Mouse (Mus musculus) limb, embryonic 13.5 days (tissue): ENCODE results near the gene Strn. TPM values are rescaled to one million over a fixed set of nuclear protein-coding genes. Genes with fewer than 3 reads are reported as not detected.
A peak's percentile ranks its signal among the peaks of the same experiment; 100 is the strongest.

ENCODE experiments used
- ATAC-seq: fragments of 200-750 bp; cut with Nextera tagmentation; 2 replicates; pipeline ENCODE4 v1.8.0; 2017; ENCODE audit warnings: low read depth, moderate number of reproducible peaks, moderate TSS enrichment; ENCODE audit not compliant: low FRiP score
- H3K27ac ChIP-seq: fragments of 300-500 bp; sonication (generic); 2 replicates; pipeline ENCODE4 v1.5.1; 2015; ENCODE audit warnings: inconsistent platforms, mild to moderate bottlenecking, moderate library complexity
- H3K27me3 ChIP-seq: fragments of 300-500 bp; sonication (generic); 2 replicates; pipeline ENCODE4 v1.6.1; 2015; ENCODE audit warnings: mild to moderate bottlenecking, inconsistent platforms
- H3K36me3 ChIP-seq: fragments of 300-500 bp; sonication (generic); 2 replicates; pipeline ENCODE4 v1.6.1; 2015; ENCODE audit warnings: inconsistent platforms, mild to moderate bottlenecking, moderate library complexity
- H3K4me1 ChIP-seq: fragments of 300-500 bp; sonication (generic); 2 replicates; pipeline ENCODE4 v1.6.1; 2015; ENCODE audit warnings: inconsistent platforms
- H3K4me2 ChIP-seq: fragments of 300-500 bp; sonication (generic); replicated peaks from 2 replicates; pipeline ENCODE4 v1.6.1; 2015; ENCODE audit warnings: inconsistent platforms, mild to moderate bottlenecking, moderate library complexity
- H3K4me3 ChIP-seq: fragments of 300-500 bp; sonication (generic); 2 replicates; pipeline ENCODE4 v1.5.1; 2015; ENCODE audit warnings: moderate library complexity, mild to moderate bottlenecking, inconsistent platforms
- H3K9ac ChIP-seq: fragments of 300-500 bp; sonication (generic); 2 replicates; pipeline ENCODE4 v1.6.1; 2015; ENCODE audit warnings: mild to moderate bottlenecking, inconsistent platforms
- H3K9me3 ChIP-seq: fragments of 300-500 bp; sonication (generic); 2 replicates; pipeline ENCODE4 v1.6.1; 2016; ENCODE audit warnings: inconsistent platforms
- WGBS: fragments of 180-500 bp; shearing (Covaris S2); methylation state at CpG from one replicate; pipeline ENCODE4 v1.1.7; 2015; 5-methylcytosine and 5-hydroxymethylcytosine counted together
- polyA plus RNA-seq: library from polyadenylated mRNA; unstranded; fragments of >200 nt; fragmentation: Nextera tagmentation; extraction: Ambion mirVana; gene quantifications from 2 replicates; pipeline ENCODE4 v1.2.1, GENCODE M21; 2015

The Strn gene
- polyA plus RNA-seq, result 4.7 and 5.2 TPM in 2 replicates

DNA sequence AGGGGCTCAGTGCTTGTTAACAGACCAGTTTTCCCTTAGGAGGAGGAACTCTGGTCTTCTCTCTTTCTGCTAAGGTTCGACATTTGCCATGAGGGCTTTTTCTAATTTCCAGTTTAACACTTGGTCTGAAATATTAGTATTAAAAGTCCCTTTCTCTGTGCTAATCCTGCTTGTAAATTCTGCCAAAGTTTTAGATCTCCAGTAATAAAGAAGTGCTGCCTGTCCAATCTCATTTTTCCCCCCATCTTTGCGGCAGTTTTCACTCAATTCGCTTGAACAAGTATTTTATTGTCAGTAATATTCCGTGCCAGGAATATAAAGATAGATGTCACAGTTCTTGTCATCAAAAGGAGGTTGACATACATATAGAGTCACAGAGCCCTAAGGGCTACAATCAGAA lies at the start of gene Strn:
TSS of gene Strn (minus strand) at position 101 of the 400 bp plus-strand sequence.
- 42% methylated on average over 4 of the region's 4 CpGs for WGBS
- no peaks in the 10 kb centered on the region for H3K27me3 ChIP-seq
- ATAC-seq, result no peak
- no peaks in the 10 kb centered on the region for H3K9me3 ChIP-seq
- H3K36me3 ChIP-seq, result no peaks in the 10 kb centered on the region
- H3K4me1 ChIP-seq, result peaks cover 14% of the 10 kb centered on the region
- H3K9ac ChIP-seq, result peak within 1 kb of the TSS; percentile 96
- peak within 1 kb of the TSS; percentile 92 for H3K4me3 ChIP-seq
- H3K4me2 ChIP-seq, result peak within 1 kb of the TSS; percentile 72
- peak within 1 kb of the TSS; percentile 91 for H3K27ac ChIP-seq

DNA sequence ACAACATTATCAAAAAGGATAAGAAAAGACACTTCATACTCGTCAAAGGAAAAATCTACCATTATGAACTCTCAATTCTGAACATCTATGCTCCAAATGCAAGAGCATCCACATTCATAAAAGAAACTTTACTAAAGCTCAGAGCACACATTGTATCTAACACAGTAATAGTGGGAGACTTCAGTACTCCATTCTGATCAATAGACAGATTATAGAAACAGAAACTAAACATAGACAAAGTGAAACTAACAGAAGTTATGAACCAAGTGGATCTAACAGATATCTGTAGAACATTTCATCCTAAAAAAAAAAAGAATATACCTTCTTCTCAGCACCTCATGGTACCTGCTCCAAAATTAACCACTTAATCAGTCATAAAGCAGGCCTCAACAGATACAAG lies 41.8 kb upstream of the Strn start:
- ATAC-seq, result no peak
- Histone ChIP-seq H3K27me3 (no peaks in the 10 kb centered on the region), H3K27ac (no peak overlapping the region), H3K4me2 (no peak overlapping the region), H3K4me3 (no peak overlapping the region), H3K9me3 (no peaks in the 10 kb centered on the region), H3K9ac (no peak overlapping the region), H3K36me3 (peaks cover 36% of the 10 kb centered on the region), H3K4me1 (no peaks in the 10 kb centered on the region)
- 90% methylated on average over 1 of the region's 1 CpGs for WGBS

DNA sequence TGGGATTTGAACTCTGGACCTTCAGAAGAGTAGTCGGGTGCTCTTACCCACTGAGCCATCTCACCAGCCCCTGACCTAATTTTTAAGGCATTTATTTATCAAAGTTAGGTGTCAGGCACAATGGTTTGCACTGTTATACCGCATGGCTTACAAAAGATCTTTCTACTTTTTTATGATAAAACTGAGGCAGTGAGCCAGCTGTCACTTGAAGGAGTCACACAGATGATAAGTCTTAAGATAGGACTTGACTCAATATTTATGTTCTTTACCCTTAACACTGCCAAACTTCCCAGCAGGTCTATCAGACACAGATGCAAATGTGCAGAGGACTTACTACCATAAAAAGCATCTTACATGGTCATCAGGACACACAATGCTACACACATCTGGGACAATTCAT lies 35.3 kb upstream of the Strn start:
- Histone ChIP-seq H3K9ac (no peak overlapping the region), H3K27me3 (no peaks in the 10 kb centered on the region), H3K4me3 (no peak overlapping the region), H3K4me2 (no peak overlapping the region), H3K9me3 (no peaks in the 10 kb centered on the region), H3K27ac (no peak overlapping the region), H3K4me1 (no peaks in the 10 kb centered on the region), H3K36me3 (peaks cover 50% of the 10 kb centered on the region)
- WGBS, result 94% methylated on average over 2 of the region's 2 CpGs
- ATAC-seq, result no peak

DNA sequence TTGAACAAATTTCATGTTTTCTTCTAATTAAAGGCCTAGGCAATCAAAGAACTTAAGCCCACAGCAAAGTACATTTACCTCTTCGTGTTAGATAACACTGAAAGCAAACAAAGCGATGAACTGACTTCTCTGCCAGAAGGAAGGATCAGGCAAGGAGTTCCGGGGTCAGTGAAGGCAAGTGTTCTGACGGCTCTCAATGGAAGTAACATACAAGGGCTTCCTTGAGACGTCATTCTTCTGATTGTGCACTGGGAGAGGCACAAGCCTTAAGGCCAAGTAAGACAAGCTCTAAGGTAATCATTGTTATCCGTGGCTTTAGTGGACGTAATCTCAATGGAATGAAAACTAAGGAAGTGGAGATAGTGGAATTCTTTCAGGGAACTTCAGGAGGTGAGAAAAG lies 33.9 kb upstream of the Strn start:
- H3K9me3 ChIP-seq, result no peaks in the 10 kb centered on the region
- no peak overlapping the region for H3K9ac ChIP-seq
- H3K27ac ChIP-seq, result no peak overlapping the region
- no peaks in the 10 kb centered on the region for H3K27me3 ChIP-seq
- no peaks in the 10 kb centered on the region for H3K4me1 ChIP-seq
- H3K4me2 ChIP-seq, result no peak overlapping the region
- no peak overlapping the region for H3K4me3 ChIP-seq
- H3K36me3 ChIP-seq, result peaks cover 51% of the 10 kb centered on the region
- WGBS, result 79% methylated on average over 7 of the region's 7 CpGs
- ATAC-seq, result no peak

DNA sequence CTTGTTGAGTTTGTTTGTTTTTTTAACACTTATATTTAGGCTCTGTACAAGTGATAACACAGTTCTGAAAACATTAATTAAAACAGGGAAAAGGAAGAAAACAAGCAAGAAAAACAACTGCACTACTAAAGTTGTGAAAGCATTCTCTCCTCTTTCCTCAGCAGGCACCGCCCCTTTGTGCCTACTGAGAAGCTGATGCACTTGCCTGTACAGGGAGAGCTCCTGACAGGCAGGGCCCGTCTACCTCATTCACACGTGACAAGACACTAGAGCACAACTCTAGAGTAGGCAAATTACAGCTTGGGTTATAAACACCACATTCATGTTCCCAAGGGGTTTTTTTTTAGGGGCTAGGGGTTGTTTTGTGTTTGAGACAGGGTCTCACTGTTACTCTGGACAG lies 32.3 kb upstream of the Strn start:
- no peaks in the 10 kb centered on the region for H3K4me1 ChIP-seq
- no peak for ATAC-seq
- H3K9me3 ChIP-seq, result no peaks in the 10 kb centered on the region
- H3K36me3 ChIP-seq, result peaks cover 65% of the 10 kb centered on the region
- 80% methylated on average over 3 of the region's 3 CpGs for WGBS
- H3K4me3 ChIP-seq, result no peak overlapping the region
- H3K4me2 ChIP-seq, result no peak overlapping the region
- H3K9ac ChIP-seq, result no peak overlapping the region
- H3K27ac ChIP-seq, result no peak overlapping the region
- H3K27me3 ChIP-seq, result no peaks in the 10 kb centered on the region

DNA sequence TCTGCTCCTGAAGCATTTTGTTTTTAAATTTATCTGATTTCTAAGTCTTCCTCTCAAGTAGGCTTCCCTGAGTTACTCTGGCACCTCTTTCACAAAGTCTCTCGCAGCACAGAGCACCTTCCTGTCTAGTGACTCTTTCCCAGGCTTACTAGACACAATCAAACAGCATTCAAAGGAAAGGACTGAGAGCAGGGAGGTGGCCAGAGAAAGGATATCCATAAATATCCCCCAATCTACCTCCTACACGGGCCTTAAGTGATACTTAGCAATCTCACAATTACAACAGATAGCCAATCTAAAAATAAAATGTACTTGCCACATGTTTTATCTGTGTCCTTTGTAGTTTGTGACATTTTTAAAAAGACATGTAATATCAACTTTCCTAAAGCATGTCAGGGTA lies 31.9 kb upstream of the Strn start:
- Histone ChIP-seq H3K4me2 (no peak overlapping the region), H3K27ac (no peak overlapping the region), H3K9me3 (no peaks in the 10 kb centered on the region), H3K4me3 (no peak overlapping the region), H3K36me3 (peaks cover 69% of the 10 kb centered on the region), H3K27me3 (no peaks in the 10 kb centered on the region), H3K9ac (no peak overlapping the region), H3K4me1 (no peaks in the 10 kb centered on the region)
- 76% methylated on average over 2 of the region's 2 CpGs for WGBS
- no peak for ATAC-seq

DNA sequence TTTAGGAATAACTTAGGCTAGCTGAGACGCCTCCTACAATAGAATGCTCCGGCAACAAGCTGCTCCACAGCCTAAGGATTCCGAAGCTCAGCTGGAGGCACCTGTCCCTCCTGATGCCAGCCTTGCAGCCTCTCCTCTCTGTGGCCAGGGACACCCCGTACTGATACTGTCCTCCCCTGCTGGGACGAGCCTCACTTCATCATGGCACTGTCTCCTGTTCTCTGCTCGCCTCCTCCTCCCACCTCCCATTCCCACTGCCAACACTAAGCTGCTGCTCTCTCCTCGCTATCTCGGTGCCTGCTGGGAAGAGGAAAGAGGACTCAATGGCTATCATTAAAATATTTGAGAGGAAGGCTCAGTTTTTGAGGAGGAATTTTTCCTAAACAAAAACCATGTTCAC lies 30.6 kb upstream of the Strn start:
- Histone ChIP-seq H3K4me1 (no peaks in the 10 kb centered on the region), H3K9ac (no peak overlapping the region), H3K27me3 (no peaks in the 10 kb centered on the region), H3K36me3 (peaks cover 65% of the 10 kb centered on the region), H3K4me2 (no peak overlapping the region), H3K4me3 (no peak overlapping the region), H3K9me3 (no peaks in the 10 kb centered on the region), H3K27ac (no peak overlapping the region)
- no peak for ATAC-seq
- WGBS, result 77% methylated on average over 8 of the region's 8 CpGs

DNA sequence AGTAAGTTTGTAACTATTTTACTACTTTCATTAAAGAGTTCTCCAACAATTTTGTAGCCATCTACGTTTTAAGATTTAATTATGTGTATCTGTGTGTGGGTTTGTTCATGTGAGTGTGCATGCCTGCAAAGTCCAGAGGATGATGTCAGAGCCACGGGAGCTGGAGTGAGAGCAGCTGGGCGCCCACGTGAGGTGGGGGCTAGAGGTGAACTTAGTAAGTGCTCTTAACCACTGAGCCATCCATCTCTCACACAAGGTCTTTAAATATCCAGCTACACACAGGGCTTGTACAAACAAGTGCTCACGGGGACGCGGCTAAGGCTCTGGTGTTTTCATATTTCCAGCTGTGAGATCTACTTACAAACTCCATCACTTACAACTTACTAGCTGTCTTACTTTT lies 29.1 kb upstream of the Strn start:
- Histone ChIP-seq H3K27me3 (no peaks in the 10 kb centered on the region), H3K9ac (no peak overlapping the region), H3K4me3 (no peak overlapping the region), H3K9me3 (no peaks in the 10 kb centered on the region), H3K4me2 (no peak overlapping the region), H3K27ac (no peak overlapping the region), H3K4me1 (no peaks in the 10 kb centered on the region), H3K36me3 (peaks cover 68% of the 10 kb centered on the region)
- no peak for ATAC-seq
- WGBS, result 87% methylated on average over 7 of the region's 7 CpGs

DNA sequence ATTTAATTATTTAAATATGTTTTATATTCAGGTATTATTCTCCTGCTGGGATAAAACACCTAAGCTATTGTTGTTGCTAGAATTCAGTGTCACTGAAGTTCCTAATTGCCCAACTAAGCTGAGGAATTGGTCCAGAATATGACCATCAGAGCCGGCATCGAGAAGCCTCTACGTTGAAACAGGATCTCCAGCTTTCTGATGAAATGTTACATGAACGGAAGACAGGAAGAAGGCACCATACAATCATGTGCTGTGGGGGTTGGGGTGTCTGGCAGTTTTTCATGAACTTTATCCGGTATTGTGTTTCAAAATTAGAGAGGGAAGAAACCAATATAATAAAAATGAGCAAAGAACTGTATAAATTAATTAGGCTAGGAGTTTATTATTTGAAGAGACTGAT lies 26.3 kb upstream of the Strn start:
- Histone ChIP-seq H3K4me3 (no peak overlapping the region), H3K4me1 (no peaks in the 10 kb centered on the region), H3K27me3 (no peaks in the 10 kb centered on the region), H3K27ac (no peak overlapping the region), H3K36me3 (peaks cover 68% of the 10 kb centered on the region), H3K9me3 (no peaks in the 10 kb centered on the region), H3K4me2 (no peak overlapping the region), H3K9ac (no peak overlapping the region)
- 92% methylated on average over 5 of the region's 5 CpGs for WGBS
- ATAC-seq, result no peak

DNA sequence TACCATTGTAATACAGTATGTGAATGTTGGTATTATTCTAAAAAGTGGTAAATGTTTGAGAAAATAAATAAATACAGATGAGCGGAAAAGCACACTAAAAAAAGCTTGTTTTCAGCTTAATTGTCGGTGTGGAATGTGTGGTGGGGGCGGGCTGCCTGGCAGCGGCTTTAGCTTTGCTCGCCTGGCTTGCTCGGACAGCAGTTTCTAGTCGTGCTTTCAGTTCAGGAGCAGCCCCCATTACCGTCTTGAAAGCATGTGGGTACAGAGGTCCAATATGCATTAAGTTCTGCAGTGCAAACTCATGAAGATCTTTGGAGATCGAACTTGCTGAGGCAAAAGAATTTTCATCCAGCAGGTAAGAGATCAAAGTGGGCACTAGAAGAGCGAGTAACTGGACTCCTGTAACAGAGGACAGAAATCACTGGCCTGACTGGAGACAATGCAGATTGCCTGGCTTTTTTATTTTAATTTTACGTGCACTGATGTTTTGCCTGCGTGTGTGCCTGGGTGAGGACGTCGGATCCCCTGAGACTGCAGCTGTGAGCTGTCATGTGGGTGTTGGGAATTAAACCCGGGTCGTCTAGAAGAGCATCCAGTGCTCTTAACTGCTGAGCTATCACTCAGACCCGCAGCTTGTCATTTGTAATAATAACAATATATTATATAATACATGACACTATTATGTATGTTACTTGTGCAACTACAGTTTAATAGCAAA lies 16.1 kb upstream of the Strn start:
- no peaks in the 10 kb centered on the region; the same call in 1 of the 2 replicates for H3K27me3 ChIP-seq
- ATAC-seq, result no peak
- peaks cover 50% of the 10 kb centered on the region for H3K36me3 ChIP-seq
- H3K9me3 ChIP-seq, result no peaks in the 10 kb centered on the region
- no peaks in the 10 kb centered on the region for H3K4me1 ChIP-seq
- no peak overlapping the region for H3K27ac ChIP-seq
- WGBS, result 67% methylated on average over 17 of the region's 17 CpGs
- no peak overlapping the region for H3K4me3 ChIP-seq
- no peak overlapping the region for H3K9ac ChIP-seq
- H3K4me2 ChIP-seq, result no peak overlapping the region

DNA sequence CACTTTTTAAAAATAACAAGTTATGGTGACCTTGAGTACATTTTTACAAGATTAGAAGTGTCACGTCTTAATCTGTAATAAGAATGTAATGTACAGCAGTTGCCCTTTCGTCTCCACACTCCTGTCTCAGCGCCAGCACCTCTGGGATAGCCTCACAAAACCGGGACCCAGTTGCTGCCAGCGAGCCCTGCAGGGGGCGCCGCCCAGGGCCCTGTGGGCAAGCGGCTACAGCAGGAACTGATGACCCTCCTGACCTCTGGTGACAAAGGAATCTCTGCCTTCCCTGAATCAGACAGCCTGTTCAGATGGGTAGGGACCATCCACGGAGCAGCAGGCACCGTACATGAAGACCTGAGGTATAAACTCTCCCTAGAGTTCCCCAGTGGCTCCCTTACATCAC lies 15.1 kb upstream of the Strn start:
- ATAC-seq, result no peak

DNA sequence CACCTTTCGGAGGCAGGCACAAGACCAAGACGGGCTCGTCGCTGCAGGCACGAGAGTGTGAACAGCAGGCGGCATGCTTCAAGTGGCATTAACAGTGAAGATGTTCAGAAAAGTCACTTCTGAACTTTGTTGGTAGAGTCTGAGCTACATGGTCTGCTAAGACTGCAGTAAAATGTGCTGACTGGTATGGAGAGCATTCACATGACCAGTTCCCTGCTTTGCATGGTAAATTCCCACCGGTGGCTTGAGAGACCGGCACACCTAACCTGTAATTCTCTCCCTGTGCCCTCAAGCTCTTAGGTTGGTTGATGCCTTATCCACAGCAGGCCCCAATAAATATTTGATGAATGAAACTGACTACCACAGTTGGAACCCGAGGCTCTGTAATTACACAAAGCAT lies 11.4 kb upstream of the Strn start:
- H3K36me3 ChIP-seq, result peaks cover 19% of the 10 kb centered on the region
- 78% methylated on average over 9 of the region's 9 CpGs for WGBS
- H3K4me2 ChIP-seq, result no peak overlapping the region
- no peaks in the 10 kb centered on the region for H3K9me3 ChIP-seq
- H3K9ac ChIP-seq, result no peak overlapping the region
- no peaks in the 10 kb centered on the region for H3K4me1 ChIP-seq
- no peak overlapping the region for H3K4me3 ChIP-seq
- no peak overlapping the region for H3K27ac ChIP-seq
- no peak for ATAC-seq
- no peaks in the 10 kb centered on the region; the same call in 1 of the 2 replicates for H3K27me3 ChIP-seq

More for the DNA sequence above, 15.1 kb upstream of the Strn start:
- Histone ChIP-seq H3K27me3 (no peaks in the 10 kb centered on the region; the same call in 1 of the 2 replicates), H3K27ac (no peak overlapping the region), H3K9me3 (no peaks in the 10 kb centered on the region), H3K36me3 (peaks cover 41% of the 10 kb centered on the region), H3K4me2 (no peak overlapping the region), H3K9ac (no peak overlapping the region), H3K4me1 (no peaks in the 10 kb centered on the region), H3K4me3 (no peak overlapping the region)
- 70% methylated on average over 10 of the region's 10 CpGs for WGBS

DNA sequence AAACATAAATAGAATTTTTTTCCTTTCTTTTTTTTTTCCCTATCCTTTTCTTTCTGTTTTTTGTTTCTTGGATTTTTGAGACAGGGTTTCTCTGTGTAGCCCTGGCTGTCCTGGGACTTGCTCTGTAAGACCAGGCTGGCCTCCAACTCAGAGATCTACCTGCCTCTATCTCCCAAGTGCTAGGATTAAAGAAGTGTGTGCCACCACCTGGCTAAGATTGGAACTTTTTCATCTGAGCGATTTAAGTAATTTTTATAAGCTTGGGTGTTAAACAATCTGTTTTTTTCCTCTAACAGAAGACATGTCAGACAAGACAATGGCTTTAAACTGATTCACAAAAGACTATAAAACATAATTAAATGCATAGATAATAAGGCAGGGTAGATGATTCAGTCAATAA lies 1.4 kb upstream of the Strn start:
- no peak overlapping the region for H3K9ac ChIP-seq
- H3K9me3 ChIP-seq, result no peaks in the 10 kb centered on the region
- no peak for ATAC-seq
- H3K27ac ChIP-seq, result no peak overlapping the region
- H3K4me2 ChIP-seq, result no peak overlapping the region
- 38% methylated on average over 1 of the region's 1 CpGs for WGBS
- H3K27me3 ChIP-seq, result no peaks in the 10 kb centered on the region
- H3K36me3 ChIP-seq, result no peaks in the 10 kb centered on the region
- H3K4me1 ChIP-seq, result peaks cover 14% of the 10 kb centered on the region
- no peak overlapping the region for H3K4me3 ChIP-seq
